Mouse (Mus musculus) embryonic facial prominence, embryonic 11.5 days (tissue): ENCODE measurements at regions not wholly inside any gene's neighbourhood (a gene's known extent, or its start where the extent isn't known, plus 50 kb on each side); places are given as distances from the start of the nearest gene placed in this dataset.

Experiments
- ATAC-seq: fragments of 200-750 bp; cut with Nextera tagmentation; replicated peaks from 2 replicates; pipeline ENCODE4 v1.8.0; 2017; ENCODE audit warnings: low read depth; ENCODE audit not compliant: insufficient number of reproducible peaks, low FRiP score, low TSS enrichment
- DNase-seq: peaks from one replicate; pipeline ENCODE4 v3.0.0-alpha.2; 2015; ENCODE audit warnings: low spot score
- H3K27ac ChIP-seq: fragments of 300-500 bp; sonication (generic); replicated peaks from 2 replicates; pipeline ENCODE4 v1.5.1; 2014; ENCODE audit warnings: mild to moderate bottlenecking, low read depth, low read length, control low read depth
- H3K27me3 ChIP-seq: fragments of 300-500 bp; sonication (generic); 2 replicates; pipeline ENCODE4 v1.6.1; 2014; ENCODE audit warnings: mild to moderate bottlenecking, low read length, moderate library complexity, mixed read lengths; ENCODE audit not compliant: control insufficient read depth, insufficient read depth
- H3K36me3 ChIP-seq: fragments of 300-500 bp; sonication (generic); replicated peaks from 2 replicates; pipeline ENCODE4 v1.6.1; 2014; ENCODE audit warnings: low read depth, mild to moderate bottlenecking, low read length, moderate library complexity, mixed read lengths; ENCODE audit not compliant: control insufficient read depth, insufficient read depth
- H3K4me1 ChIP-seq: fragments of 300-500 bp; sonication (generic); 2 replicates; pipeline ENCODE4 v1.6.1; 2014; ENCODE audit warnings: low read length, mixed read lengths; ENCODE audit not compliant: control insufficient read depth, insufficient read depth
- H3K4me2 ChIP-seq: fragments of 300-500 bp; sonication (generic); 2 replicates; pipeline ENCODE4 v1.6.1; 2014; ENCODE audit warnings: low read depth, mild to moderate bottlenecking, control low read depth, low read length, moderate library complexity
- H3K4me3 ChIP-seq: fragments of 300-500 bp; sonication (generic); 2 replicates; pipeline ENCODE4 v1.5.1; 2014; ENCODE audit warnings: low read depth, low read length, control low read depth
- H3K9ac ChIP-seq: fragments of 300-500 bp; sonication (generic); replicated peaks from 2 replicates; pipeline ENCODE4 v1.6.1; 2014; ENCODE audit warnings: mild to moderate bottlenecking, control low read depth, low read length
- H3K9me3 ChIP-seq: fragments of 300-500 bp; sonication (generic); replicated peaks from 2 replicates; pipeline ENCODE4 v1.6.1; 2016; ENCODE audit warnings: mild to moderate bottlenecking, low read length, inconsistent platforms, mixed read lengths; ENCODE audit not compliant: control insufficient read depth
- WGBS: fragments of 180-500 bp; shearing (Covaris S2); extraction: QIAGEN DNeasy Blood & Tissue Kit; methylation state at CpG from one replicate; pipeline ENCODE4 v1.1.7; 2014; 5-methylcytosine and 5-hydroxymethylcytosine counted together

GRCm38 (mm10) chr15:49812885-49813284, 4071.8 kb upstream of the Gm7489 start:
- H3K27me3 ChIP-seq = no peaks in the 10 kb centered on the region
- no peaks in the 10 kb centered on the region for H3K9me3 ChIP-seq
- no peak for ATAC-seq
- DNase-seq = no peak
- no peaks in the 10 kb centered on the region for H3K4me1 ChIP-seq
- no peak overlapping the region for H3K4me3 ChIP-seq
- WGBS = 78% methylated on average over 5 of the region's 5 CpGs
- H3K27ac ChIP-seq = no peak overlapping the region
- H3K4me2 ChIP-seq = no peak overlapping the region
- H3K36me3 ChIP-seq = no peaks in the 10 kb centered on the region
- no peak overlapping the region for H3K9ac ChIP-seq

DNA sequence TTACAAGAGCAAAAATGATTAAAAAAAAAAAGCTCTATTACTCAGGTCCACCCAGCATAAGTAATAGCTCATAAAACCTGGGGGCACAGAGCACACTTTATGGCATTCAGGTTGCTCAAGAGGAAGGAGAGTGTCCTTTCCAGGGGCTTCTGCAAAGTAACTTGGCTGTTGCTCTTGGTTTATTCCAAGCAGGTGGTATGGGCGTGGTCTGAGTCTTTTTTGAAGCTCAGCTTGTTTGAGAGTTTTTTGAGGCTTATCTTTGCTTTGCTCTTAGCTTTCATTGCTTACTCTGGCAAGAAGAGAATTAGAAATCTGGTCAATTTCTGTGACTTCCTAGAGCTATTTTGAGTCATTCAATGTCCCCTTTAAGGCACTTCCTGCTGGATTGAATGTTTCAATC, 4024.4 kb upstream of the Gm7489 start:
- no peak overlapping the region for H3K4me3 ChIP-seq
- H3K4me1 ChIP-seq = no peaks in the 10 kb centered on the region
- no peaks in the 10 kb centered on the region for H3K27me3 ChIP-seq
- H3K9ac ChIP-seq = no peak overlapping the region
- ATAC-seq (no peak), DNase-seq (no peak)
- WGBS = 77% methylated on average over 1 of the region's 1 CpGs
- H3K27ac ChIP-seq = no peak overlapping the region
- H3K9me3 ChIP-seq = no peaks in the 10 kb centered on the region
- no peak overlapping the region for H3K4me2 ChIP-seq
- no peaks in the 10 kb centered on the region for H3K36me3 ChIP-seq

DNA sequence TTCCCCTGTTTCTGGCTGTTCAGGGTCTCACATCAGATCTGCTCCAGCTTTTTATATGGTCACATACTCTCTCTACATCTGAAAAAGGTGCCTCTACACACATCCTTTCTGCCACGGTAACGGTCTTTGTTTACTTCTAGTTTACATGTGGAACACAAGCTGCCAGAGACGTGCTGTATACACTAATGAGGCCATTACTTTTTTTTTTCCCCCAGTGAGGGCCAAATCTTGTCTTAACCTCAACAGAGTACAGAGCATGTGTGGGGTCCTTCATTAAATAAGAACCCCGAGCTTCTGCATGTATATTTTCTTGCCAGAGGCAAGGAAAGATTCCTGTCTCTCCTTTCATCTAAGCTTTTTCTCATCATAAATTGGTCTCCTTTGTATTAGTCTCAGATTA, 4010.2 kb upstream of the Gm7489 start:
- Histone ChIP-seq H3K36me3 (no peaks in the 10 kb centered on the region), H3K9ac (no peak overlapping the region), H3K4me1 (no peaks in the 10 kb centered on the region), H3K4me3 (no peak overlapping the region), H3K27ac (no peak overlapping the region), H3K4me2 (no peak overlapping the region), H3K9me3 (no peaks in the 10 kb centered on the region), H3K27me3 (no peaks in the 10 kb centered on the region)
- 39% methylated on average over 4 of the region's 4 CpGs for WGBS
- DNase-seq = peak; percentile 1
- no peak for ATAC-seq

- Histone ChIP-seq H3K4me1 (no peaks in the 10 kb centered on the region), H3K36me3 (no peaks in the 10 kb centered on the region), H3K4me3 (no peak overlapping the region), H3K9ac (no peak overlapping the region), H3K9me3 (no peaks in the 10 kb centered on the region), H3K4me2 (no peak overlapping the region), H3K27ac (no peak overlapping the region), H3K27me3 (no peaks in the 10 kb centered on the region)
- no peak for ATAC-seq
- DNase-seq = no peak
Observed at GRCm38 (mm10) chr15:49885947-49886346, 3998.8 kb upstream of the Gm7489 start.

GRCm38 (mm10) chr15:49896045-49896444, 3988.7 kb upstream of the Gm7489 start:
- 81% methylated on average over 4 of the region's 4 CpGs for WGBS
- H3K9ac ChIP-seq = no peak overlapping the region
- H3K4me3 ChIP-seq = no peak overlapping the region
- H3K27ac ChIP-seq = no peak overlapping the region
- H3K9me3 ChIP-seq = no peaks in the 10 kb centered on the region
- no peaks in the 10 kb centered on the region for H3K36me3 ChIP-seq
- no peaks in the 10 kb centered on the region for H3K4me1 ChIP-seq
- no peaks in the 10 kb centered on the region for H3K27me3 ChIP-seq
- H3K4me2 ChIP-seq = no peak overlapping the region
- no peak for ATAC-seq
- DNase-seq = no peak

- H3K9ac ChIP-seq = no peak overlapping the region
- ATAC-seq = no peak
- 67% methylated on average over 3 of the region's 3 CpGs for WGBS
Observed at GRCm38 (mm10) chr15:49898783-49899182, 3985.9 kb upstream of the Gm7489 start.

GRCm38 (mm10) chr15:49899782-49900181, 3984.9 kb upstream of the Gm7489 start:
- no peaks in the 10 kb centered on the region for H3K4me1 ChIP-seq
- H3K9me3 ChIP-seq = no peaks in the 10 kb centered on the region
- no peak for ATAC-seq
- H3K36me3 ChIP-seq = no peaks in the 10 kb centered on the region
- H3K4me2 ChIP-seq = no peak overlapping the region
- no peak overlapping the region for H3K4me3 ChIP-seq
- H3K9ac ChIP-seq = no peak overlapping the region
- no peaks in the 10 kb centered on the region for H3K27me3 ChIP-seq
- DNase-seq = no peak
- WGBS = 70% methylated on average over 2 of the region's 2 CpGs
- no peak overlapping the region for H3K27ac ChIP-seq

More at GRCm38 (mm10) chr15:49898783-49899182, 3985.9 kb upstream of the Gm7489 start:
- Histone ChIP-seq H3K27me3 (no peaks in the 10 kb centered on the region), H3K4me3 (no peak overlapping the region), H3K4me1 (no peaks in the 10 kb centered on the region), H3K27ac (no peak overlapping the region), H3K9me3 (no peaks in the 10 kb centered on the region), H3K4me2 (no peak overlapping the region), H3K36me3 (no peaks in the 10 kb centered on the region)
- no peak for DNase-seq
